Mouse (Mus musculus) hindbrain, embryonic 15.5 days (tissue): ENCODE results near the gene Asb17. TPM values are rescaled to one million over a fixed set of nuclear protein-coding genes. Genes with fewer than 3 reads are reported as not detected.
"Not testable (repeated sequence)": the region's sequence is repeated elsewhere in the genome, so short reads cannot be mapped to it uniquely, and the experiment has no call there.

Source experiments
- ATAC-seq: fragments of 200-750 bp; cut with Nextera tagmentation; 2 replicates; pipeline ENCODE4 v1.8.0; 2017; ENCODE audit warnings: low read depth, moderate number of reproducible peaks, moderate TSS enrichment; ENCODE audit not compliant: low FRiP score
- H3K27ac ChIP-seq: fragments of 300-500 bp; sonication (generic); replicated peaks from 2 replicates; pipeline ENCODE4 v1.5.1; 2015; ENCODE audit warnings: mild to moderate bottlenecking, inconsistent platforms
- H3K27me3 ChIP-seq: fragments of 300-500 bp; sonication (generic); 2 replicates; pipeline ENCODE4 v1.6.1; 2015; ENCODE audit warnings: control low read depth, inconsistent platforms
- H3K36me3 ChIP-seq: fragments of 300-500 bp; sonication (generic); 2 replicates; pipeline ENCODE4 v1.6.1; 2015; ENCODE audit warnings: control low read depth, inconsistent platforms
- H3K4me1 ChIP-seq: fragments of 300-500 bp; sonication (generic); replicated peaks from 2 replicates; pipeline ENCODE4 v1.6.1; 2015; ENCODE audit warnings: control low read depth, inconsistent platforms
- H3K4me2 ChIP-seq: fragments of 300-500 bp; sonication (generic); 2 replicates; pipeline ENCODE4 v1.6.1; 2015; ENCODE audit warnings: moderate library complexity, mild to moderate bottlenecking, inconsistent platforms
- H3K4me3 ChIP-seq: fragments of 300-500 bp; sonication (generic); 2 replicates; pipeline ENCODE4 v1.5.1; 2015; ENCODE audit warnings: mild to moderate bottlenecking, inconsistent platforms
- H3K9ac ChIP-seq: fragments of 300-500 bp; sonication (generic); 2 replicates; pipeline ENCODE4 v1.6.1; 2015; ENCODE audit warnings: inconsistent platforms
- H3K9me3 ChIP-seq: fragments of 300-500 bp; sonication (generic); 2 replicates; pipeline ENCODE4 v1.6.1; 2016; ENCODE audit warnings: control low read depth, inconsistent platforms
- WGBS: fragments of 180-500 bp; shearing (Covaris S2); methylation state at CpG from one replicate; pipeline ENCODE4 v1.1.7; 2015; 5-methylcytosine and 5-hydroxymethylcytosine counted together
- polyA plus RNA-seq: library from polyadenylated mRNA; unstranded; fragments of >200 nt; fragmentation: Nextera tagmentation; extraction: Ambion mirVana; gene quantifications from 2 replicates; pipeline ENCODE4 v1.2.1, GENCODE M21; 2015

Gene Asb17
- polyA plus RNA-seq, 1 experiment from 2014 or later, result 0.09 TPM

- ATAC-seq, result no peak
- Histone ChIP-seq H3K36me3 (no peaks in the 10 kb centered on the region), H3K27ac (no peak overlapping the region), H3K4me1 (no peaks in the 10 kb centered on the region), H3K9ac (no peak overlapping the region), H3K9me3 (no peaks in the 10 kb centered on the region), H3K4me3 (no peak overlapping the region), H3K27me3 (no peaks in the 10 kb centered on the region), H3K4me2 (no peak overlapping the region)
- 82% methylated on average over 9 of the region's 9 CpGs for WGBS
These were observed 26.6 kb upstream of the Asb17 start for GRCm38 (mm10) chr3:153817376-153817890.

DNA sequence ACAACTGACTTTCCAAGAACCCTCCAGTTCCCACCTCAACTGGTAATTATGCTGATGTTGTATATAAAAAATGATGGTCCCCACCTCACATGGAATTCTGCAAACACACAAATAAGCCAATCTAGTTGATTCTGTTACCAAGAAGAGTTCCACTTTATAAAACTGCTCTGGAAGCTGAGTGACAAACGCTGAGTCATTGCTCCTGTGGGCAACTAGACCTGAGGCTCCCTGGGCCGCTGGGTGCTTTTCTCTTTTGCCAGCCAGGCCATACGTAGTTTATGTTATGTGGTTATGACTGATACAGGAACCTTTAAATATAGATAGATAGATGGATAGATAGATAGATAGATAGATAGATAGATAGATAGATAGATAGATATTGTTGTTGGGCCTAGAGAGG, 25.3 kb upstream of the Asb17 start:
- H3K9me3 ChIP-seq, result no peaks in the 10 kb centered on the region
- WGBS, result 96% methylated on average over 3 of the region's 3 CpGs
- no peak for ATAC-seq
- H3K4me2 ChIP-seq, result no peak overlapping the region
- no peaks in the 10 kb centered on the region for H3K4me1 ChIP-seq
- no peak overlapping the region for H3K9ac ChIP-seq
- H3K36me3 ChIP-seq, result no peaks in the 10 kb centered on the region
- no peak overlapping the region for H3K27ac ChIP-seq
- no peaks in the 10 kb centered on the region for H3K27me3 ChIP-seq
- H3K4me3 ChIP-seq, result no peak overlapping the region

GRCm38 (mm10) chr3:153819438-153819837, 24.6 kb upstream of the Asb17 start:
- 0 out of 2 replicates have a peak, but pooled peaks cover 3% of the 10 kb centered on the region for H3K4me1 ChIP-seq
- no peaks in the 10 kb centered on the region for H3K36me3 ChIP-seq
- no peak overlapping the region for H3K27ac ChIP-seq
- H3K9me3 ChIP-seq, result no peaks in the 10 kb centered on the region
- no peaks in the 10 kb centered on the region for H3K27me3 ChIP-seq
- no peak for ATAC-seq
- H3K4me3 ChIP-seq, result no peak overlapping the region
- H3K9ac ChIP-seq, result no peak overlapping the region
- H3K4me2 ChIP-seq, result no peak overlapping the region
- 64% methylated on average over 9 of the region's 9 CpGs for whole genome bisulfite sequencing

- Histone ChIP-seq H3K36me3 (no peaks in the 10 kb centered on the region), H3K9me3 (no peaks in the 10 kb centered on the region), H3K27ac (no peak overlapping the region), H3K4me1 (0 out of 2 replicates have a peak, but pooled peaks cover 3% of the 10 kb centered on the region), H3K27me3 (no peaks in the 10 kb centered on the region), H3K4me2 (no peak overlapping the region), H3K9ac (no peak overlapping the region), H3K4me3 (no peak overlapping the region)
- 50% methylated on average over 11 of the region's 11 CpGs for WGBS
- ATAC-seq, result no peak; the same call in 1 of the 2 replicates
These were observed 20.1 kb upstream of the Asb17 start for GRCm38 (mm10) chr3:153823671-153824515.

- H3K4me3 ChIP-seq, result no peak overlapping the region
- H3K4me2 ChIP-seq, result no peak overlapping the region
- H3K9ac ChIP-seq, result no peak overlapping the region
- no peak for ATAC-seq
- H3K27me3 ChIP-seq, result no peaks in the 10 kb centered on the region
- H3K27ac ChIP-seq, result no peak overlapping the region
- H3K36me3 ChIP-seq, result no peaks in the 10 kb centered on the region
- H3K9me3 ChIP-seq, result no peaks in the 10 kb centered on the region
- WGBS, result 93% methylated on average over 10 of the region's 10 CpGs
- 0 out of 2 replicates have a peak, but pooled peaks cover 3% of the 10 kb centered on the region for H3K4me1 ChIP-seq
These were observed 18.8 kb upstream of the Asb17 start for GRCm38 (mm10) chr3:153825197-153825596.

DNA sequence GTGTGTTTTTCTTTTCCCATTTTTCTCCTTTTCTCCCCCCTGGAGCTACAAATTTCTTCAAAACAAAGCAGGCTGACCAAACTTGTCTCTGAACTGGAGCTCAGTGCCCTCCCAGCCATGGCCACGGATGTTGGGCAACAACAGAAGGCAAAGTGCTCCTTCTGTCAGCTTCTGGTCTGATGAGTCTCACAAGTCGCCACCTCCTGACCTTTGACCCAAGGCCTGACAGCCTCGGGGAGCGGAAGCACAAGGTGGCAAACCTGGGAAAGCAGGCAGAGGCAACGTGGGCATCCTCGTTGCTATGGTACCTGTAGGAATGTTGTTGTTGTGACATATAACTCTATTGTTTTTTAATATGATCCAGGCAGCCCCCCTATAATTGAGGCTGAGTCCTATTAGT, 17.4 kb upstream of the Asb17 start:
- Histone ChIP-seq H3K9me3 (no peaks in the 10 kb centered on the region), H3K27me3 (no peaks in the 10 kb centered on the region), H3K27ac (no peak overlapping the region), H3K9ac (no peak overlapping the region), H3K4me2 (no peak overlapping the region), H3K36me3 (no peaks in the 10 kb centered on the region), H3K4me3 (no peak overlapping the region), H3K4me1 (0 out of 2 replicates have a peak, but pooled peaks cover 3% of the 10 kb centered on the region)
- ATAC-seq, result no peak
- 27% methylated on average over 6 of the region's 6 CpGs for WGBS

GRCm38 (mm10) chr3:153829788-153830187, 14.2 kb upstream of the Asb17 start:
- not testable (repeated sequence) for H3K4me3 ChIP-seq

DNA sequence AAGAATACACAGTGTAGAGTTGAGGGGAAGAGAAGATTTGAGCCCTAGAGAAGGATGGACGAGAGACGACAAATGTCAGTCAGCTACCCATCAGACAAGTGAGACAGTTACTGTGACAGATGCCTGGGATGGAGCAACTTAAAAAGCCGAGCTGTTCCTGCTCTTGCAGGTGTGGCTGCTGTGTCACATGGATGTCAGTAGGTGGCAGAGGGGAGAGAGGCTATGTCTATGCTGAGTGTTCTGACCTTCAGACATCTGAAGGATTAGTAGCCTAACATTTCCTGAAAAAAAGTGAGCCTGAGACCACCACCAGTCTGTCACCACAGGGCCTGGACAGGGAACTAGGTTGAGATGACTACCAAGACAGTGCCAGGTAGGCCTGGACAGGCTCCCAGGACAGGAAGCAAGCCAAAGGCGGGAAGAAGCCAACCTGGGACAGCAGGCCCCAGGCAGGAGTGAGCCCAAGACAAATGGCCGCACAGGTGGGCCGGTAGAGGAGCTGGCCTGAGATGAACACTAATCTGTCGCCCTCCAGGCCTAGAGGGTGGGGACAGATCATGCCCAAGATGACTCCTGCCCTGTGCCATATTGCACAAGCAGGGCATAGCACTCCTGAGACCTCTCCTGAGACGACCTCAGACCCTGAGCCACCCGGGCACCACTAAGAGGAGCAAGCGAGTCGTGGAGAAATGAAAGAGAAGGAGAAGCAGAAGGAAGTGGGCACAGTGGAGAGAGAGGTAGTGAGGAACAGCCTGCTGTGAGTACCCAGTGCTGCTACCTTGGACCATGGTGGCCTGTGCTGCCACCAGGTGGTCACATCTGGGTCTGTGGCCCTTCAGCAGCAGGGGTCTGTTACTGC, 12.8 kb upstream of the Asb17 start:
- 79% methylated on average over 11 of the region's 11 CpGs for WGBS
- H3K4me1 ChIP-seq, result no peaks in the 10 kb centered on the region
- no peak for ATAC-seq
- H3K27ac ChIP-seq, result no peak overlapping the region
- no peaks in the 10 kb centered on the region for H3K9me3 ChIP-seq
- no peak overlapping the region for H3K9ac ChIP-seq
- H3K4me2 ChIP-seq, result no peak overlapping the region
- H3K4me3 ChIP-seq, result no peak overlapping the region
- no peaks in the 10 kb centered on the region for H3K36me3 ChIP-seq
- H3K27me3 ChIP-seq, result no peaks in the 10 kb centered on the region

More at GRCm38 (mm10) chr3:153829788-153830187, 14.2 kb upstream of the Asb17 start:
- H3K4me1 ChIP-seq, H3K27ac ChIP-seq, H3K9ac ChIP-seq, H3K36me3 ChIP-seq, H3K9me3 ChIP-seq, ATAC-seq, H3K4me2 ChIP-seq, H3K27me3 ChIP-seq: not testable (repeated sequence)
- WGBS, result 98% methylated on average over 3 of the region's 3 CpGs

DNA sequence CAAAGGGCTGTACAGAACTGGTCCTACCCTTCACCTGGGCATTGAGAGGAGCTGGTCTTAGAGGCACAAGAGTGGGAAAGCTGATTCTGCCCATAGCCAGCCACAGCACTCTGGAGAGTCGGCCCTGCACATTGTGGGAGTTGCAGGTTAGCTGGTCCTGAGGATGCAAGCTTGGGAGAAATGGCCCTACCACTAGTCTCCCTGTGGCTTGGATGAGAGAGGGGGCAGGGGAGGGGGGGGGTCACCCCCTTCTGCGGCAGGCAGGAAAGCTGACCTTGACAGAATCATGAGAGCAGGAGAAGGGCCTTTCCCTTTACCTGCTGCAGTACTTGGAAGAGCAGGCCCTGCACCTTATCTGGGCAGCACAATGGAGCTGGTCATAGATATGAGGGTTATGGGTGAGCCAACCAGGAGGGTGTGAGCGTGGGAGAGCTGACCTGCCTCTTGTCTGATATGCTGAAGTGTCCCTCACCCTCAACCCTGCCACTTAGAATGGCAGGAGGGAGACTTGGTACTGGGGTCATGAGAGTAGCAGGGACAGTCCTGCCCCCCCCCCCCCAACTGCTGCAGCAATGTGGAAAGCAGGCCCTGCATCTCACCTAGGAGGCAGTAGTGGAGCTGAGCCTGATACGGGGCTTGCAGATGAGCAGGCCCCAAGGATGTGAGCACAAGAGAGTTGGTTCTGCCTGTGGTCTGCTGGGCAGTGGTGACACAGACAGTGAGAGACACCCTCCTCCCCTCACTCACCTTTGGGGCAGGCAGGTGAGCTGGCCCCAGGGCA, 11.9 kb upstream of the Asb17 start:
- H3K9me3 ChIP-seq, result no peaks in the 10 kb centered on the region
- peak; percentile 56; the same call in 1 of the 2 replicates for ATAC-seq
- 89% methylated on average over 4 of the region's 4 CpGs for WGBS

DNA sequence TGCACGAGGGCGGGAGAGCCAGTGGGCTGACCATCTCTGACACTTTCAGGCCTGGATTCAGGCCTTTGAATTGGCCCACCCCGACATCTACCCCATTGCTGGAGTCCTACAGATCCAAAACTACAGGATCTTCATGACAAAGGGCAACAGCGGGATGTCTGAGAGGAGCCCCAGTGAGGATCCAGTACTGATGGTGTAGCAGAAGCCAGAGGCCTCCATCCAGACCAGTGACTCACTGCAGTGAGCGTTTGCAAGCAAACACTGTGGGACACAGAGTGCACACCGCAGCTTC, 11.4 kb upstream of the Asb17 start:
- WGBS, result 40% methylated on average over 6 of the region's 6 CpGs
- Histone ChIP-seq H3K9ac (no peak overlapping the region), H3K4me3 (no peak overlapping the region), H3K36me3 (no peaks in the 10 kb centered on the region), H3K4me2 (no peak overlapping the region), H3K27me3 (no peaks in the 10 kb centered on the region), H3K27ac (no peak overlapping the region), H3K4me1 (no peaks in the 10 kb centered on the region), H3K9me3 (no peaks in the 10 kb centered on the region)
- no peak for ATAC-seq

More for the DNA sequence above, 11.9 kb upstream of the Asb17 start:
- Histone ChIP-seq H3K4me3 (no peak overlapping the region), H3K27ac (no peak overlapping the region), H3K36me3 (no peaks in the 10 kb centered on the region), H3K9ac (no peak overlapping the region), H3K4me1 (no peaks in the 10 kb centered on the region), H3K27me3 (no peaks in the 10 kb centered on the region), H3K4me2 (no peak overlapping the region)

GRCm38 (mm10) chr3:153834071-153834470, 9.9 kb upstream of the Asb17 start:
- no peaks in the 10 kb centered on the region for H3K36me3 ChIP-seq
- no peak overlapping the region for H3K27ac ChIP-seq
- no peaks in the 10 kb centered on the region for H3K27me3 ChIP-seq
- no peak overlapping the region for H3K4me2 ChIP-seq
- 86% methylated on average over 4 of the region's 4 CpGs for whole genome bisulfite sequencing
- H3K4me3 ChIP-seq, result no peak overlapping the region
- no peaks in the 10 kb centered on the region for H3K9me3 ChIP-seq
- H3K9ac ChIP-seq, result no peak overlapping the region
- no peak for ATAC-seq
- no peaks in the 10 kb centered on the region for H3K4me1 ChIP-seq
